Mouse (Mus musculus) T-helper 2 cell (primary cell): ENCODE results near the gene Slc26a10.
"Not testable (repeated sequence)": the region's sequence is repeated elsewhere in the genome, so short reads cannot be mapped to it uniquely, and the experiment has no call there.

Source experiments
- in situ Hi-C: fragments of 300-600 bp; cut with MboI, MseI; formaldehyde crosslinking; loops from one replicate; pipeline ENCODE4 v1.15.1; 2025; ENCODE audit warnings: high pct_unique_total_duplicates

The Slc26a10 gene

DNA sequence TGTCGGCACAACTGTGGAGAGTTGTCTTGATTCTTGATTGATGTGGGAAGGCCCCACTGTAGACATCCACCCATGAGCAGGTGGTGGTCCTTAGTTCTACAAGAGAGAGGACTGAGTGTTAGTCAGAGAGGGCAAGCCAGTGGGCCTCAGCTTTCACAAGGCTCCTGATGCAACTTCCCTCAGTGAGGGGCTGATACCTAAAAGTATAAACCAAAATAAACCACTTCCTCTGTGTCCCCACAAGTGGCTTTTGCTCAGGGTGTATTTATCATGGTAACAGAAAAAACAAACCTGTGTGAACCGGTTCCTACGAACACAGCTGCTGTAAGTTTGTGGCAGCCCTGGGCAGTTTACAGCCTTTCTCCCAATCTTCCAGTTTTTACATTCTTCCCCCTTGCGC is 43.9 kb downstream of the Slc26a10 start:
- in situ Hi-C loops: no loop called here

DNA sequence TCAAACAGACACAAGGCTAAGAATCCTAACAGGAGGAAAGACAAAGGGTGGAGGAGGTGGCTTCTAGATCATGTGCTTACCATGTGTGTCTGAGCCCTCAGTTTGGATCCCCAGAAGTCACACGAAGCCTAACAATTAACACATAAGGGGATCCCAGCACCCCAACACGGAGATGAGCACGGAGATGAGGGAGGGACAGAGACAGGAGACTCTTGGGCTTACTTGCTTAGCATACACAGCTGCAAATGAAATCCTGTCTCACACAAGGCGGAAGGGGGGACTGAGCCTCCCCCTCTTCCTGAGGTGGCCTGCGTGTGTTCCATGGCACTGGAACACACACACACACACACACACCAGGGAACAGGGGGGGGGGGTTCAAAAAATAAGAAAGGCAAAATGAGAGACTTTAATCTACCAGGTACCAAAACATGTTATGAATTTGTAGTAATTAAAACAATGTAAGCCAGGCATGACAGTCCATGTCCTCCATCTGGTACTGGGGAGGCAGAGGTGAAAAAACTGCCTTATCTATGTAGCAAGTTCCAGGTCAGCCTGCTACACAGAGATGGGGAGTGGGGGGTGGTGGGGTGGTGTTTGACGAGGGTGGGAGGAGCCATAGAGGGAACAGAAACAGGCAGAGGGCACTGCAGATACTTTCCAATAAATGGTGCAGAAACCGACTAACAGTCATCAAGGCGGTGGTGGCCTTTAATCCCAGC is 45.2 kb downstream of the Slc26a10 start:
- in situ Hi-C loops: no loop called here

DNA sequence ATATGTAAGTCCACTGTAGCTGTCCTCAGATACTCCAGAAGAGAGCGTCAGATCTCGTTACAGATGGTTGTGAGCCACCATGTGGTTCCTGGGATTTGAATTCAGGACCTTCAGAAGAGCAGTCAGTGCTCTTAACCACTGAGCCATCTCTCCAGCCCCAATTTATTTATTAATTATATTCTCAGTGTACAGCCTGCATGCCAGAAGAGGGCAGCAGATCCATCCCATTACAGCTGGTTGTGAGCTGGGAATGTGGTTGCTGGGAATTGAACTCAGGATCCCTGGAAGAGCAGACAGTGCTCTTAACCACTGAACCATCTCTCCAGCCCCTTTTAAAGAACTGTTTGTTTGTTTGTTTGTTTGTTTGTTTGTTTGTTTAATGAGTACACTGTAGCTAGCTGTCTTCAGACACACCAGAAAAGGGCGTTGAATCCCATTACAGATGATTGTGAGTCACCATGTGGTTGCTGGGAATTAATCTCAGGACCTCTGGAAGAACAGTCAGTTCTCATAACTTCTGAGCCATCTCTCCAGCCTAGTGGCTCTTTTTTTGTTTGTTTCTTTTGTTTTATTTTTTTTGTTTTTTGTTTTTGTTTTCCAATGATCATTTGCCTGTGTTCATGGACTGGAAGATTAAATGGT is 45.9 kb downstream of the Slc26a10 start:
- in situ Hi-C loops: not testable (repeated sequence)

DNA sequence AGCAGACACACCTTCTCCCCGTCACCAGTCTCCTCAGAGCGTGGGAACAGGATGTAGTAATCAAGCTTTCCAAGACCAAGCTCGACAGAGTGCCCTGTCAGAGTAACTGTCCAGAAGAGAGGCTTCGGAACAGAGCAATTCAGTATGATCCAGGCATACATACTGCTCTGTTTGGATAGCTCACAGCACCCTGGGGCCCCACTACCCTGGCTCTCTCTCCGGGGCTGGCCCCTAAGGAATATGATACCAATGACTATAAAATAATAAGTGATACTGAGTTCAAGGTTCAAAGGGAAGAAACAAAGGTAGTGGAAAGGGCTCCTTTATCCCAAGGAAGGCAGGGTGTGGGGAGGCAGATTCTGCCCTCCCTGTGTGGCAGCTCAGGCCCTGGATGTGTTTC is 48.0 kb downstream of the Slc26a10 start:
- in situ Hi-C loops: no loop called here

DNA sequence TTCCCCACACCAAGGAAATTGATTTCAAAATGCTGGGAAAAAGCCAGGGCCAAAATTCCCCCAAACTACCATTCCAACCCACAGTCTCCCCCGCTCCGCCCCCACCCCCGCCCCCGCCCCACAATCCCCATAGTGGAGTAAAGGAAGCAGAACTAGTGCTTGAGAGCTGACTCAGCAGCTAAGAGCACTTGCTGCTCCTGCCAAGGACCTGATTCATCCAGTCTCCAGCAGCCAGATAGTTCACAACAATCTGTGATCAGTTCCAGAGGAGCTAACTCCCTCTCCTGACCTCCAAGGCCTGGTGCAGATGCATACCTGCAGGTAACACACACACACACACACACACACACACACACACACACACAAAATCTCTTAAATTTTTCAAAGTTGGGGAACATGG is 51.0 kb downstream of the Slc26a10 start:
- in situ Hi-C loops: no loop called here

DNA sequence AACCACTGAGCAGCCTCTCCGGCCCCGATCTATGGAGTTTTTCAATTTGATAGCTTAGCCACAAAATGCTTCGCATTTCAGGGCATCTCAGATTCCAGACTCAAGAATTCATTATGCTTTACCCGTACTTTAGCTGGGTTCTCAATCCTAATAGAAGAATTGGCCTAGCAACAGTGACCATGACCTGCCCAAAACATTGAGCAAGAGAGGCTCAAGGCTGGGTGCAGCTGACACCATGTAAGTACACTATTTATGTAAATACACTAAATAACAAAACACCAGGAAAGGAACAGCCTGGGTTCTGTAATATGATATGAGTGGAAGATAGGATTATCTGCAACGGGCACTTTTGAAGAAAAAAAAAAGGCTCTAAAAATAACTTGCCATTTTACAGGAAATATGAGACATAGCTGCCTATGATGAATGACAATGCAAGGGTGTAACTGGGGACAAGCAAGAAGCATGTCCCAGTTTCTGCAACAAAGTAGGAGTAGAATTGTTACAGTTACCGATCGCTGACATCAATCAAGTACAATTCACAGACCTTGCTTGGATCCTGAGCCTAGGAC is 52.6 kb downstream of the Slc26a10 start:
- in situ Hi-C loops: no loop called here

DNA sequence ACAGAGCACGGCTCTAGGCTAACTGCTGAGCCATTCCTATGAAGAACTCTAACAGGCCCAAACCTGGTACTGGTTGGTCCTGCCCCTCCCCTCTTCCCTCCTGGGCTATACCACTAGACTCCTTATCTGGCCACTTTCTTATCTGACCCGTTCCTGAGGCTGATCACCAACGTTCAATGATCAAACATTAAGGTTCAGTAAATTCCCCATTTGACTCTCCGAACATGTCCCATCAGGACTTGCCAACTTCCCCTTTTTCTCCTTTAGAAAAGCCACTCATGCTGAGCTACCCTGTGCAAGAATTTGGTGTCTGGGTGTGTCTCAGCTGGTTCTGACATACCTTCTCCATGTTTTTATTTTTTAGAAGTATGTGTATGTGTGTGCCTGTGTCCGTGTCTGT is 53.9 kb downstream of the Slc26a10 start:
- in situ Hi-C loops: no loop called here

DNA sequence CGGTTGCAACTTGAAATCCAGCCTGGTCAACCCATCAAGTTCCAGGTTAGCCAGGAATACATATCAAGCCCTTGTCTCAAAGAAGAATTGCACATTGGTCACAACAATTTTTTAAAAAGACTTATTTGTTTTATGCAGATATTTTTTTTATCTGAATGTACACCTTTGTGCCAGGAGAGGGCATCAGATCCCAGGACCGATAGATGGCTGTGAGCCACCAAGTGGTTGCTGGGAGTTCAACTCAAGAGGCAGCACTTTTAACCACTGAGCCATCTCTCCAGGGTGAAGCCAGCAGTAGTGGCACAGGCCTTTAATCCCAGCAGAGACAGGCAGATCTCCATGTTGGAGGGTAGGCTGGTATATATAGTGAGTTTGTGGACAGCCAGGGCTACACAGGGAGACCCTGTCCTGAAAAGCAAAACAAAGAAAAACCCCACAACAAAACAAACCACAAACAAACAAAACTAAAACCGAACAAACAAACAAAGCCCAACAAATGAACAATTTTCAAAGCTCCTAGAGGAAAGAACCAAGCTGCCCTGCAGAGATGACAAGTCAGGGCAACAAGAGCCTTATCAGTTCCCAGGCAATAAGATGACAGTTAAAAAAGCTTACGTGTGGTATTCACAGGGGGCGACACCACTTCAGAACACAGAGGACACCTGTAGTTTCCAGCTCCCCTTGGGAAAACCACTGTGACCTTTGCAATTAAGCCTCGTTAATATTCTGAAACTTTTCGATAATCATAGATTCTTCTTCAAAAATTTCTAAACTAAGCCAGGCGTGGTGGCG is 55.0 kb downstream of the Slc26a10 start:
- in situ Hi-C loops: no loop called here

DNA sequence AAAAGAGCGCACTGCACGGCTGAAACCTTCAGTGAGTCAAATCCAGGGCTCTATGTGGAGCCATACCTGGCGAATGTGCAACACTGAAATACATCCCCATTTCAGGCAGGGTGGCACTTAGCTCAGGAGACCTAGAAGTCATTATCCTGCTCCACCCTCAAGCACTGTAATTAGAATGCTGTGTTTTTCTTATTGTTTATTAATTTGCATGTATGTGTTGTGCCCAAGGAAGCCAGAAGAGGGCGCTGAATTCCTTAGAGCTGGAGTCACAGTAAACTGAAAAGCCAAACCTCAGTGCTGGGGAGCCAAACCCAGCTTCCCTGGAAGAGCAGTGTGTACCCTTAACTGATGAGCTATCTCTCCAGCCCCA is 57.0 kb downstream of the Slc26a10 start:
- in situ Hi-C loops: no loop called here

DNA sequence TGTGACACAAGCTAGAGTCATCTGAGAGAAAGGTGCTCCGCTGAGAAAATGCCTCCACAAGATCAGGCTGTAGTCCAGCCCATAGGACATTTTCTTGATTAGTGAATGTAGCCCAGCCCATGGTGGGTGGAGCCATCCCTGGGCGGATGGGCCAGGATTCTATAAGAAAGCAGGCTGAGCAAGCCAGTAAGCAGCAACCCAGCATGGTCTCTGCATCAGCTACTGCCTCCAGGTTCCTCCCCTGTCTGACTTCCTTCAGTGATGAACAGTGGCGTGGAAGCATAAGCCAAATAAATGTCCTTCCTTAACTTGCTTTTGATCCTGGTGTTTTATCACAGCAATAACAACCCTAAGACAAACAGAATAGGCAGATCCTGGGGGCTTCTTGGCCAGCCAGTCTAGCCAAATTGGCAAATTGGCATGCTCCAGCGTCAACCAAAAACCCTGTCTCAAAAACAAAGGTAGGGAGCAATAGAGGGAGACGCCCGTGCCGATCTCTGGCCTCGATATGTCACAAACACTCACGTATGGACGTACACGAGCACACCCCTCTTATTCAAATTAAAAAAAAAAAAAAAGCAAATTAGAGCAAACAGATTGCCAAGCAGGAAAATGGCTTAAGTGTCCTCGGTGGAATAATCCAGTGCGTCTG is 57.5 kb downstream of the Slc26a10 start:
- in situ Hi-C loops: no loop called here

DNA sequence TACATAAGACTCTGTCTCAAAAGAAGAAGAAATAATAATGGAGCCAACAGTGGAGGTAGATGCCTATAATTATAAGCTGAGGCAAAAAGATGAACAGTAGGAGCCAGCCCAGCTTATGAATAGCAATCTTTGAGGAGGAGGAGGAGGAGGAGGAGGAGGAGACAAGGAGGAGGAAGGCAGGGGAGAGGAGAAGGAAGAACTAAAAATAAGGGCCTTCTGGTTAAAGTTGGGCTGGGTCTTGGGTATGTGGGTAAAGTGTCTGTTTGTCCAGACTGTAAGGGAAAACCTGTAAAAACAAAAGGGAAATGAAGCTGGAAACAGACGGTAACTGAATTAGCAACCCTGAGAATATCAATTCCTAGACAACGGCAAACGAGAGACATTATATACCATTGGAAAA is 58.4 kb downstream of the Slc26a10 start:
- in situ Hi-C loops: no loop called here
